Mouse (Mus musculus): ENCODE results near the gene Ttll8. TPM values are rescaled to one million over a fixed set of nuclear protein-coding genes. Genes with fewer than 3 reads are reported as not detected.

Ttll8 gene
- polyA plus RNA-seq, 1 experiment from 2014 or later = 0.17 TPM

DNA sequence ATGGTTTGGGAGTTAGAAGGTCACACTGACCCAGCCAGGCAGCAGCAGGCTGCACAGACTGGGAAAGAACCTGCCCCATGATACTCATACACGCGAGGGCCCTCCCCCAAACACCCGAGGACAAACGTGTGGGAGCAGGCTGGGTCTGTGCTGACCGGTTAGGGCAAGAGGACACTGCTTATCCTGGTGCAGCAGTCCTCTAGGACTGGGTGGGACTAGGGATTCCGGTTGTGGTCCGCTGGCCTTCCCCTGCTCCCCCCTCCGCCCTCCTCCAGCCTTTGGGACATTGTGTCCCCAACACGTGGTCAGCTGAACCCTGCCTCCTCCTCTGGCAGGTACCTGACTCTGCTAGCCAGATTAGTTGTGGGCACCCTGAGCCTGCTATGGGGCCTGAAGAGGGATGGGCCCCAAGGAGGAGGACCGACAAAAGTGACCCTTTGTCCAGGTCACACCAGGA, 78.6 kb downstream of the Ttll8 start:
- no peak overlapping the region for H3K9ac ChIP-seq
- 33% methylated on average over 10 of the region's 10 CpGs for WGBS

GRCm38 (mm10) chr15:88874477-88874876, 79.7 kb downstream of the Ttll8 start:
- 82% methylated on average over 6 of the region's 6 CpGs for whole genome bisulfite sequencing
- Histone ChIP-seq H3K9ac (no peak overlapping the region), H3K36me3 (replicated peaks) (no peaks in the 10 kb centered on the region), H3K4me1 (no peaks in the 10 kb centered on the region), H3K4me2 (no peak overlapping the region), H3K4me3 (no peak overlapping the region), H3K27ac (no peak overlapping the region), H3K9me3 (no peaks in the 10 kb centered on the region), H3K27me3 (replicated peaks) (no peaks in the 10 kb centered on the region; the same call in 1 of the 2 replicates)
- ATAC-seq (replicated peaks) = no peak

More for the DNA sequence above, 78.6 kb downstream of the Ttll8 start:
- Histone ChIP-seq H3K36me3 (replicated peaks) (no peaks in the 10 kb centered on the region), H3K27me3 (replicated peaks) (no peaks in the 10 kb centered on the region; the same call in 1 of the 2 replicates), H3K4me3 (no peak overlapping the region), H3K4me1 (no peaks in the 10 kb centered on the region), H3K9me3 (no peaks in the 10 kb centered on the region), H3K4me2 (no peak overlapping the region), H3K27ac (no peak overlapping the region)
- ATAC-seq (replicated peaks) = no peak

- no peaks in the 10 kb centered on the region for H3K9me3 ChIP-seq
- no peak overlapping the region for H3K4me2 ChIP-seq
- H3K36me3 ChIP-seq (replicated peaks) = no peaks in the 10 kb centered on the region
- no peak overlapping the region for H3K4me3 ChIP-seq
- H3K4me1 ChIP-seq = no peaks in the 10 kb centered on the region
- H3K9ac ChIP-seq = no peak overlapping the region
- no peaks in the 10 kb centered on the region; the same call in 1 of the 2 replicates for H3K27me3 ChIP-seq (replicated peaks)
- no peak overlapping the region for H3K27ac ChIP-seq
- 82% methylated on average over 3 of the region's 3 CpGs for WGBS
- ATAC-seq (replicated peaks) = no peak
Observed at GRCm38 (mm10) chr15:88874061-88874460, 80.2 kb downstream of the Ttll8 start.

DNA sequence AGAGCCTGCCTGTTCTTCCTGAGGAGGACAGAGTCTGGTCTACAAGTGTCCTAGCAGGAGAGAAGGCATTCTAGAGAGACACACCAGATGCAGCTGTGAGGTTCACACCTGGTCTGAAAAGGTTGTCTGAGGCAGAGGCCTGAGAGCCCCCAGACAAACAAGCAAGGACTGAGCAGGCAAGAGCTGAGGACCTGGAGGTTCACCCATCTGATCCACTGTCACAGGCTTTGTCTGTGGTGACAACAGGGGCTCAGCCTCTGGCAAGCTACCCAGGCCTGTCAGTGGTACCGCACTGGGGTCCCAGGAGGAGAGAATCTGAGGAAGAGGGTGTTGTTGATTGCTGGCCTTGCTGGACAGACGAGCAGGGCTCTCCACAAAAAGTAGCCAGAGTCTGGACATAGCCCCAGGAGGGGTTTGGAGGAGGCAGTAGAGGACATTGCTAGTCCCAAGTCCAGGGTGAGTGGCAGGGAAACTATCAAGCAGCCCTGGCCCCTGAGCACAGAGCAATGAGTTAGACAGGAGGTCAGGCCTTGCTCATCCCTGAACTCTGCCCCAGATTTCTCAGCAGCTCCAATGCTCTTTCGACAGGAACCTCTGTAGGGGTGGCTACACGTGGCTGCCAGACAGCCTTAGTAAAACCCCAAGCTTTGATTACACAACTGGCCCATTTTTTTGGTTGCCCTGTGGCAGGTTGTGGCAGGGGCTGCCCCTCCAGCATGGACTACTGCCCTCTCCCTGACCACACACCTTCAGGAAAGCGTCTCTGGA, 83.6 kb downstream of the Ttll8 start:
- H3K4me2 ChIP-seq = no peak overlapping the region
- no peaks in the 10 kb centered on the region for H3K4me1 ChIP-seq
- H3K9ac ChIP-seq = no peak overlapping the region
- H3K27ac ChIP-seq = no peak overlapping the region
- 79% methylated on average over 5 of the region's 5 CpGs for WGBS
- no peak overlapping the region for H3K4me3 ChIP-seq
- no peak for ATAC-seq (replicated peaks)
- H3K27me3 ChIP-seq (replicated peaks) = no peaks in the 10 kb centered on the region
- H3K36me3 ChIP-seq (replicated peaks) = no peaks in the 10 kb centered on the region
- no peaks in the 10 kb centered on the region for H3K9me3 ChIP-seq

DNA sequence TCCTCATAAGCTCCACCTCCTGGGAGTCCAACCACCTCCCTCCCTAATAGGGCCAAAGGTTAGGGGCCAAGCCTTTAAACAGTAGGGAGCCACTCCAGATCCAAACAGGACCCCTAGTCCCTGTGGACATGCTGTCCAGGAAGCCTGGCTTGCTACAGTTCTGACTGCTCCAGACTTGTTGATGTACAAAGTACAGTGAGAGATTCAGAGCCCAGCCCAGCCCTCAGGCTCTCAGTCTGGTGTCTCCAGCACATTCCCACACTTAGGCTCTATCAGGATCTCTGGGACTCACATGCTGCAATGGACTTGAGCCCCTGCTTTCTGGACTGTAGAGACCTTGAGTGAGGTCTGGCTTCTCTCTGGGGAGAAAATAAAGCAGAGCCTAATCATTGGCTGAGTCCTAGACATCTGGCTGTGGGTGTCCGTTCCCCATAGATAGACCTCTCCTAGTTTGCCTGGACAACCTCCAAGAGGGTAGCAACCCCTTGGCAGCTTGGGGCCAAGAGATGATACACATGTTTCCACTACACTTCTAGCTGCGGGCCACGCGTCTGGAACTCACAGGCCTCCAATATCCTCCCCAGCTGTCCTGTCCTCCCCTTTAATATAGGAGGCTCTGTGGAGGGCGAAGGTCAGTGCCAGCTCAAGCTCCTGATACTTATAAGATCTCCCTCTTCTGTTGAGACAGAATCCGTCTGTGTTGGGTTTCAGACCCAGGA, 86.0 kb downstream of the Ttll8 start:
- no peak overlapping the region for H3K4me3 ChIP-seq
- no peak for ATAC-seq (replicated peaks)
- peaks cover 17% of the 10 kb centered on the region for H3K4me1 ChIP-seq
- H3K9me3 ChIP-seq = no peaks in the 10 kb centered on the region
- WGBS = 93% methylated on average over 6 of the region's 6 CpGs
- no peak overlapping the region for H3K9ac ChIP-seq
- 0 out of 2 replicates have a peak, but pooled peaks cover 6% of the 10 kb centered on the region for H3K36me3 ChIP-seq (replicated peaks)
- H3K4me2 ChIP-seq = no peak overlapping the region
- H3K27ac ChIP-seq = no peak overlapping the region
- no peaks in the 10 kb centered on the region for H3K27me3 ChIP-seq (replicated peaks)

DNA sequence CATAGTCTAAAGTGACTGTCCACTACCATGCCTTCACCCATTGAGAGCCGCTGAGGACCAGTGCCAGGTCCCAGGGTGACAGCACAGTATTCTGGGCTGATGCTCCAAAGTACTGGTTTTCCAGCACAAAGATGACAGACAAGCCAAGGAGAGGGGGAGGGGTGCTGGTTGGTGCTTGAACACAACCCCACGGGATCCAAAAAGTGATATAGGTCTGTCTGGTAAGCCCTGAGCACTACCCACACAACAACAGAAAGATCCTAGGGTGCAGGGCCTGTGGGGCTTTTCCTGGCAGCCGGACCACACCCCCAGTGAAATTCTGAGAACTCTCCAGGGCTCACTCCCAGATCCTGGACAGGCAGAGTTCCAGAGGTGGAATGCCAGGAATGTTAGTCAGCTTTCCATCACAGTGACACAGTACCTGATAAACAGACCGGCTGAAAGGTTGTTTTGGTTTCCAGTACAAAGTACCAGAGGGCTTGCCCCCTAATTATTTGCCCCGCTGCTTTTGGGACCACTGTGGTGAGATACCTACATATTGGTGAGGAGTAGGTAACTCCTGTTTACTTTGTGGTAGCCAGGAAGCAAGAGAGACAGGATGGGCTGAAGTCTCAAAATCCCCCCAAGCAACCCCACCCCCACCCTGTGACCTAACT, 86.7 kb downstream of the Ttll8 start:
- no peak for ATAC-seq (replicated peaks)
- Histone ChIP-seq H3K9me3 (no peaks in the 10 kb centered on the region), H3K4me3 (no peak overlapping the region), H3K4me1 (peaks cover 17% of the 10 kb centered on the region), H3K4me2 (no peak overlapping the region), H3K27ac (no peak overlapping the region), H3K9ac (no peak overlapping the region), H3K36me3 (replicated peaks) (0 out of 2 replicates have a peak, but pooled peaks cover 6% of the 10 kb centered on the region), H3K27me3 (replicated peaks) (no peaks in the 10 kb centered on the region)
- 37% methylated on average over 5 of the region's 5 CpGs for WGBS

DNA sequence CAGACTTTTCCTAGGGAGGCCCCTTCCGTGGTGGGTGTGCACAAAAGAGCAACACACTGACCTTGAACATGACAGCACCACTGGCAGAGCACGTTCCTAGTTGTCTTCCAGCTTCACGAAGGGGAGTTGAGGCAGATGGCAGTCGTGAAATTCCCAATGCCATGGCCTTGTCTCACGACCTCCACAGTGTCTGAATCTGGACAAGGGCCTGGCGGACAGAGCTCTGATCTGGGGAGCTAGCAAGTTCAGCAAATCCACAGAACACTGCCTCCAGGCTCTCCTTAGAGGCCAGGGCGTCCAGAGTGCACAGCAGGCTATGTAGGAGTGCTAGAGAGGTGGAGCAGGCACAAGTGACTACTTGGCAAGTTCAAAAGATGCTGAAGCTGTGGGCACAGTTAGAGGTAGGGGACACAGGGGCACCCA, 87.3 kb downstream of the Ttll8 start:
- H3K27ac ChIP-seq = no peak overlapping the region
- H3K27me3 ChIP-seq (replicated peaks) = no peaks in the 10 kb centered on the region
- 0 out of 2 replicates have a peak, but pooled peaks cover 6% of the 10 kb centered on the region for H3K36me3 ChIP-seq (replicated peaks)
- H3K4me2 ChIP-seq = no peak overlapping the region
- H3K4me3 ChIP-seq = no peak overlapping the region
- no peak for ATAC-seq (replicated peaks)
- 68% methylated on average over 7 of the region's 7 CpGs for WGBS
- peaks cover 17% of the 10 kb centered on the region for H3K4me1 ChIP-seq
- H3K9ac ChIP-seq = no peak overlapping the region
- no peaks in the 10 kb centered on the region for H3K9me3 ChIP-seq

DNA sequence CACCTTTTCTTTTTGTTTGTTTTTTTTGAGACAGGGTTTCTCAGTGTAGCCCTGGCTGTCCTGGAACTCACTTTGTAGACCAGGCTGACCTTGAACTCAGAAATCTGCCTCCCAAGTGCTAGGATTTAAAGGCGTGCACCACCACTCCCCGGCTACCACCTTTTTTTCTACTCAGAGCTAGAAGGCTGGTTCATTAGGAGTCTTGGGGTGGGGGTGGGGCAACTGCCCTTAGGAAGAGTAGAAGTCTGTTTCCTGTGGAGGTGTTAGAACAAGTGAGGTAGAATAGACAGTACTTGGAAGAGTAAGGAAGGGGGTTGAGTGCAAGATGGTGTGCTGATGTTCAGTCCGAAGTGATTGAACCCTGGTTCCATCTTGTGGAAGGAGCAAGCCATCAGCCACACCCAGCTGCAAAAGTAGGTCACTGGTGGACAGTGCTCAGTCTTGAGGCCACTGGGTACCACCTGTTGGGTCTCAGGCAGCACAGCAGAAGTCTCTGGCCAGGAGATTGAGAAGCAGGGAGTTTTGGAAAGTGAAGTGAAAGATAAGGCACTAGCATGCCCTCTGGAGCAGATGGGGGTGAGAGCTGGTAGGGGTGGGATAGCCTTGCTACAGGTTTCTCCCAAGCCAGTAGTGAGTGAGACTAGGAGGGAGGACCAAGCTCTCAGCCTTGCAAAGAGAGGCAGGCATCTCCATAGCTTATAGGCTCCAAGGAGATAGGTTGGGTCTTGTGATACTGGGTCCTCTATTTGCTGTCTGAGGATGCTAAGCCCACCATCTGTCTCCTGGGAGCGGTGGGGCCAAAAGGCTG, 88.1 kb downstream of the Ttll8 start:
- Histone ChIP-seq H3K4me2 (no peak overlapping the region), H3K27ac (no peak overlapping the region), H3K9ac (no peak overlapping the region), H3K4me1 (peaks cover 22% of the 10 kb centered on the region), H3K36me3 (replicated peaks) (0 out of 2 replicates have a peak, but pooled peaks cover 6% of the 10 kb centered on the region), H3K4me3 (no peak overlapping the region), H3K9me3 (no peaks in the 10 kb centered on the region), H3K27me3 (replicated peaks) (no peaks in the 10 kb centered on the region)
- ATAC-seq (replicated peaks) = no peak
- 84% methylated on average over 4 of the region's 4 CpGs for whole genome bisulfite sequencing

DNA sequence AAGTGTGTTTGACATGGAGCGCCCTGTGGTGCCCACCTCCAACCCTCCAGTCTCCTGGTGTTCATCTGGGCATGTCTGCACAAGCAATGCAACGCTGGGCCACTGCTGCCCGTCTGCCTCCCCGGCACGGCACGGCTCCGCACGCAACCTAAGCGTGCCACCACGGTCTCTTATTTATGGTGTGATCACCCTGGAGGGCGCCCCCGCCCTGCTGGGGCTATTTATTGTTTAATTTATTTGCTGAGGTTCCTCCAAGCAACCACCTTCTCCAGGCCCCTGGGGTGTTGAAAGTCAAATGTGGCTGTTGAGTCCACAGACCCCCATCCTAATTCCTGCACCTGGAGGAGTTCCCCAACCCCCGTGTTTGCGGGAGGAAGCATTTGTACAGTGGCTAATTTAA, 89.2 kb downstream of the Ttll8 start:
- WGBS = 95% methylated on average over 14 of the region's 14 CpGs
- Histone ChIP-seq H3K9ac (no peak overlapping the region), H3K4me2 (no peak overlapping the region)

DNA sequence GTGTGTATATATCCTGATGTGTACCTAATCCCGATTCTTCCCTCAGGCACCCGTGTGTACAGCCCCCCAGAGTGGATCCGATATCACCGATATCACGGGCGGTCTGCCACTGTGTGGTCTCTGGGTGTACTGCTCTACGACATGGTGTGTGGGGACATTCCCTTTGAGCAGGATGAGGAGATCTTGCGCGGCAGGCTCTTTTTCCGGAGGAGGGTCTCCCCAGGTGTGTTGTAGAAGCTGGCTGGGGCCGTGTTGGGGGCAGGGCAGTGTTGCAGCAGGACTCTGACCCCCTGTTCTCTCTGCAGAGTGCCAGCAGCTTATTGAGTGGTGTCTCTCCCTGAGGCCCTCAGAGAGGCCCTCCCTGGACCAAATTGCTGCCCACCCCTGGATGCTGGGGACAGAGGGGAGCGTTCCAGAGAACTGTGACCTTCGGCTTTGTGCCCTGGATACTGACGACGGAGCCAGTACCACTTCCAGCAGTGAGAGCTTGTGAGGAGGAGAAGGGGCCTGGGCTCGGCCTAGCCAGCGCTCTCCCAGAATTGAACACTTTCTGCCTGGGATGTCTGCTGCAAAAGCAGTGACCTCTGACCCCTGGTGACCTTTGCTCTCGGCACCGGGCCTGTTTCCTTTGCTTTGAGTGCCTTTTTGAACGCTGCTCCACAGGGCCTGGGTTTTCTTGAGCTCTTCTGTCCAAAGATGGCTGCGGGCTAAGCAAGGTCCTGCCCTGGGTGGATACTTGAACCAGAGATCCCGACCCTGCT, 89.8 kb downstream of the Ttll8 start:
- ATAC-seq (replicated peaks) = peak; percentile 10; the same call in 1 of the 2 replicates
- H3K4me3 ChIP-seq = peak overlapping the region; percentile 75
- H3K4me1 ChIP-seq = peaks cover 22% of the 10 kb centered on the region
- peak overlapping the region; percentile 98 for H3K27ac ChIP-seq
- H3K9me3 ChIP-seq = no peaks in the 10 kb centered on the region
- no peaks in the 10 kb centered on the region for H3K27me3 ChIP-seq (replicated peaks)
- 38% methylated on average over 22 of the region's 22 CpGs for WGBS
- peak overlapping the region; percentile 61 for H3K4me2 ChIP-seq
- H3K36me3 ChIP-seq (replicated peaks) = 0 out of 2 replicates have a peak, but pooled peaks cover 6% of the 10 kb centered on the region
- peak overlapping the region; percentile 69 for H3K9ac ChIP-seq

More for the DNA sequence above, 89.2 kb downstream of the Ttll8 start:
- Histone ChIP-seq H3K36me3 (replicated peaks) (0 out of 2 replicates have a peak, but pooled peaks cover 6% of the 10 kb centered on the region), H3K27ac (no peak overlapping the region), H3K4me1 (peaks cover 22% of the 10 kb centered on the region), H3K4me3 (no peak overlapping the region), H3K27me3 (replicated peaks) (no peaks in the 10 kb centered on the region), H3K9me3 (no peaks in the 10 kb centered on the region)
- ATAC-seq (replicated peaks) = no peak

GRCm38 (mm10) chr15:88863695-88864231, 90.5 kb downstream of the Ttll8 start:
- Histone ChIP-seq H3K9me3 (no peaks in the 10 kb centered on the region), H3K36me3 (replicated peaks) (0 out of 2 replicates have a peak, but pooled peaks cover 6% of the 10 kb centered on the region), H3K27me3 (replicated peaks) (no peaks in the 10 kb centered on the region), H3K4me1 (peaks cover 22% of the 10 kb centered on the region), H3K27ac (peak overlapping the region; percentile 98), H3K9ac (peak overlapping the region; percentile 69), H3K4me2 (peak overlapping the region; percentile 61), H3K4me3 (peak overlapping the region; percentile 75)
- WGBS = 0% methylated on average over 21 of the region's 39 CpGs
- peak; percentile 59 for ATAC-seq (replicated peaks)
